Mouse (Mus musculus) yolk sac, embryonic 10.5 days (tissue): ENCODE results near the gene Chga.

Experiments used
- DNase-seq: peaks from one replicate; pipeline ENCODE4 v3.0.0-alpha.2; 2017; ENCODE audit warnings: low spot score

Gene Chga

DNA sequence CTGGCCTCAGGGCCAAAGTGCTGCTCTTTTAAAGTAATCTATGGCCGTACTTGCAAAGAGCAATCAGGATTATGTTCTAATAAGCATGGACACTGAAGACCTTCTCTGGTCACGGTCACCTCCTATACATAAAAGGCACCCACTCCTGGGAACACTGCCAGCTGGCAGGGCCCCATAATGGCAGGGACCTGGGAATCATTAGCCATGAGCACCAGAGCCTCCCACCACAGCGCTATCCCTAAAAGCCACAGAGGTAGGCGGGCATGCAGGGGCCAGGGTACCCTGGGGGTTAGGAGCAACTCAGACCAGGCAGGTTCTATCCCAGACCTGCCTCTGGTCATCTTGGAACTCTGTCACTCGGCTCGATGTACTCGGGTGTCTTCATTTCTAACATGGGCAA, 45.0 kb downstream of the Chga start:
- DNase-seq: no peak

DNA sequence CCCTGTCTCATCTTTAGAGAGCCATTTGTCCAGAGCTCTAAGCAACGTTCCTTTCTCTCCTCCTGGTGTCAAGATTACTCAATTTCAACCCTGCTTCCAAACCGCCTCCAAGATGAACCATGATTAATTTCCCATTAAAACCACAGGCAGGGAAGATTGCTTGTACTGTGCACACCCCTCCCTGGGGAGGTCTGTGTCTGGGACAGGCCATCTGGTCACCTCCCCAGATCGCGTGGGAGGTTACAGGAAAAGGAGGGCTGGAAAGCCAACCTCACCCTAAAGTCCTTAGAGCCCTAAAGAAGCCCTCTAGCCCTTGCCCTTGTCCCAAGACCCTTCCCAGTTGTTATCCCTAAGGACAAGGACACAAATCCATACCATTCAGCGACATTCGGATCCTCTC, 45.6 kb downstream of the Chga start:
- no peak for DNase-seq

GRCm38 (mm10) chr12:102601847-102602246, 47.1 kb downstream of the Chga start:
- no peak for DNase-seq

DNA sequence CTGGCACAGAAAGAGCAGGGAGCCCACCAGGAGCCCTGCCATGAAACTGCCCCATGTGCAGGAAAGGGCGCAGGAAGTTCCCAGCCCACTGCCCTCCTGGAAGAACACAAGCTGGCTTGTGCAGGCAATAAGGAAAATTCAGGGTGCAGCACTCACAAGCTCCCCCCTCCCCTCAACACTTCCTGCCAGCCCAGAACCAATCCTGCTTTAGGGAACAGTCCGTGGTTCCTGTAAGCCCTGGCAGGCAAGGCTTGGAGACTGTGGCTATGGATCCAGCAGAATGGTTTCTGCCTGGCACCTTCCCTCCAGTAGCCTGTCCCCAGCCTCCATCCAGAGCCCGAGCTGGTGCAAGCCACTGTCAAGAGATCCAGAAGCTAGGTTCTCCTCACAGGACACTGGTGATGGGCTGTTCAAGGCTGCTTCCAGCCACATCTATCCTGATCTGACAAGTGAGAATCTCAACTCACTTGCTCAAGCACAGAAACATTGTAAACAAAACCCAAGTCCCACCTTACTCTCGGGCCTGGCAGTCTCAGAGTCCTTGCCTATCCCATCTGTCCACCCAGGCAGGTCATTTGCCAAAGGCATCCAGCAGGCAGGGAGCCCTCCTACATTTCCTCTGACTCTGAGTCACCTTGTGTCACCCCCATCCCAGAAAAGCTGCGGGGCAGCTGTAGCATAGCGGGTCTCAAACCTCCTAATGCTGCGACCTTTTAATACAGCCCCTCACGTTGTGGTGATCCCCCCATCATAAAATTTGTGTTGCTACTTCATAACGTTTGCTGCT, 47.7 kb downstream of the Chga start:
- no peak for DNase-seq

GRCm38 (mm10) chr12:102605607-102606006, 50.8 kb downstream of the Chga start:
- no peak for DNase-seq

DNA sequence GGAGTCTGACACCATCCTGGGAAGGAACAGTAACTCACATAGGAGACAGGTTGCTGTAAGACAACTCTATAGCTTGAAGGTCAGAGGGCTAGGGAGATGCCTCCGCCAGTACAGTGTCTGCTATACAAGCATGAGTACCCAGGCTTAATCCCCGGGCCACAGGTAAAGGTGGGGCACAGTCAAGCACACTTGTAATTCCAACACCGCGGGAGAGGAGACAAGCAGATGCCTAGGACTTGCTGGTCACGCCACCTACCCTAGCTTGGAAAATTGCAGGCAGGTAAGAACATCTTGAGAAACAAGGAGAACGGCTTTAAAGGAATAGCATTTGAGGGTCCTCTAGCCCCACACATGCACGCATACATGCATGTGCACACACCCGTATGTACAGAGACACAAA, 52.3 kb downstream of the Chga start:
- DNase-seq: no peak

DNA sequence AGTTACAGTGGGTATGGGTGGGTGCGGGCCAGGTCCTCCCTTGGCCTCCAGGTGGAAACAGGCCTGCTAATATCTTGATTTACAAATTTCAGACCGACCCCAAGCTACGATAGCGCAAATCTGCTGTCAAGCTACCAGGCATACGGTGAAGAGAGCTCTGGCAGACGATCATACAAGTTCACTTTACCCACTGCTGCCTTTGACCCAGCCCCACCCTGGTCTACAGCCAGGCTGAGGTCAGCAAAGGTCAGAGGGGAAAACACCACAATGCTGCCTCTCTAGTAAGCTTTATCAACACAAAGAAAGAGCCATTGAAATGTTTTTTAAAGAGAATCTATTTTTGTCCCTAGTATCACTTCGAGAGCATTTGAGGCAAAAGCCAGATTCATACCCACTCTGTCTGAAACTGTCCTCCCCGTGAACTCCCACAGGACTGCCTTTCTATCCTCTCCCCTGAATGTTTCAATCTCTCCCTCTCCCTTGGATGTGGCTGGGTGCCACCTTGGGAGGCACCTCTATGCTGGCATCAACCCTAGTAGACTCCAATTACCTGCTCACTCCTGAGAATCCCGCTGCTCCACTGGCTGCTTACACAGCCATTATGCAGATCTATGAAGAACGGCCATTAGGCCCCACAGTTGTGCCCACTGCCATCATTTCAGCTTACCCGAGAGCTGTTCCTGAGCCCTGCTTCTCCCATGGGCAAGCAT, 53.2 kb downstream of the Chga start:
- no peak for DNase-seq

- no peak for DNase-seq
These were observed 56.2 kb downstream of the Chga start for GRCm38 (mm10) chr12:102610927-102611326.

DNA sequence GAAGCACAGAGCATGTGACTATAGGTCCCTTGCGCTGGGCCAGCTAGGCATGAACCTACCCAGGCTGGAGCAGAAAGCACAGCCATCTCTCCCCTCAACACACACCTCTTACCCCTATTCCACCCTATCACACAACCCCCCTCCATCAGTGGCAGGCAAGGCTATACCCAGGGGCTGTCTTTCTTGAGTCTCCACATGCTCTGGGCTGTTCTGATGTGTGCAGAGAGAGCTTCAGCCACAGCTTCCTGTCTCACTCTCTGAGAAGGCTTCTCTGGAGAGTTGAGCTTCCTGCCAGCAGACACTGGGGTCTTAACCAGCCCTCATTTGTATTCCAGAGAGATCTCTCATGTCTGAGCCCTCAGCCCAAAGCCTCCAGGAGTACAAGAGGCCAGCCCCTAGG, 57.7 kb downstream of the Chga start:
- DNase-seq: no peak

- DNase-seq: no peak
These were observed 58.6 kb downstream of the Chga start for GRCm38 (mm10) chr12:102613411-102613810.
